Mouse (Mus musculus): ENCODE results near the gene Rbl1. TPM values are rescaled to one million over a fixed set of nuclear protein-coding genes. Genes with fewer than 3 reads are reported as not detected.

The Rbl1 gene
- total and polyA plus RNA-seq, 3 experiments = 0.84 to 2.1 (median 2.0) TPM

DNA sequence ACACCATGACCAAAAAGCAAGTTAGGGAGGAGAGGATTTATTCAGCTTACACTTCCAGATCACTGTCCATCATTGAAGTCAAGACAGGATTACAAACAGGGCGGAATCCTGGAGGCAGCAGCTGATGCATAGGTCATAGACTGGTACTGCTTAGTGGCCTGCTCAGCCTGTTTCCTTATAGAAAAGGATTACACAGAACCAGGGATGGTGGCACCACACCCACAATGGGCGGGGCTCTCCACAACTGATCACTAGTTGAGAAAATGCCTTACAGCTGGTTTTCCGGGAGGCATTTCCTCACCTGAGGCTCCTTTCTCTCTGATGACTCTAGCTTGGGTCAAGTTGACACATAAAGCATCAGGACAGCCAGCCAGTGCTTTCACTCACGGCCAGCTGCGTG lies 55.9 kb downstream of the Rbl1 start:
- H3K36me3 ChIP-seq (ENCODE audit: control insufficient read depth, insufficient read depth, low read length) = no peaks in the 10 kb centered on the region
- intact Hi-C loops (cut with DNase I) = no loop called here
- no peak overlapping the region for H3K27ac ChIP-seq
- WGBS = 93% methylated on average over 5 of the region's 5 CpGs
- H3K79me2 ChIP-seq (replicated peaks; ENCODE audit: control insufficient read depth, insufficient read depth, low read length) = no peaks in the 10 kb centered on the region
- no peaks in the 10 kb centered on the region for H3K27me3 ChIP-seq (ENCODE audit: control insufficient read depth, insufficient read depth, low read length)
- H3K4me3 ChIP-seq = no peak overlapping the region
- no peaks in the 10 kb centered on the region for H3K4me1 ChIP-seq (ENCODE audit: control insufficient read depth, insufficient read depth, low read length)
- no peak for DNase-seq
- H3K9ac ChIP-seq (ENCODE audit: low read depth, low read length) = no peak overlapping the region
- TF ChIP-seq EP300 (IDR thresholded peaks at IDR 0.05; ENCODE audit: insufficient read depth, low read depth, low read length) = no peak
- TF ChIP-seq POLR2A (IDR thresholded peaks at IDR 0.05; ENCODE audit: insufficient read depth, low read depth, low read length) = no peak
- TF ChIP-seq CTCF (IDR thresholded peaks at IDR 0.05) = no peak

DNA sequence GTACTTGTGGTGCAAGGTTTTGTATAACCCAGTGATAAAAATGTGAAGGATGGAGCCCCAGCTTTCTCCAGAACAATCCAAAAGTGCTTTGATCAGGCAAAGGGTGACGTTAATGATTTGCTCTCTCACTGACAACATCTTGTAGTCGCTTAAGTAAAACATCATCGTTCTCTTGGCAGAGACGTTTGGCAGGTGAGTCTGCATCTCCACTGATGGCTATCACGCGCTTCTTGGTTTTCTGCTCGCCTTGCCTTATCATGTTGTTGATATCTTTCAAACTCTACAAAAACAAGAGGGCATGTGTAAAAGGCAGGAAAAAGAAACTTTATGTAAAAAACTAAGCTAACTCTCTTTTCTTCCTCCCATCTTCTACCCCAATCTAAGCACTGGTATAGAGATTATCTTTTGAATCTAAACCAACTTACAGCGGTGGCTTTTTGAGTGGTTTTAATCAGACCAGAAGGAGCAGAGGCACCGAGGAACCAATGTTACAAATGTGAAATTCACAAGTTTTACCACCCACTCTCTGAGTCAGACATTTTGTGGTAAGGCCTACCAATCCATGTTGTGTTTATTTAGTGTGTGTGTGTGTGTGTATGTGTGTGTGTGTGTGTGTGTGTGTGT lies 56.8 kb downstream of the Rbl1 start:
- intact Hi-C loops (cut with DNase I) = no loop called here
- Histone ChIP-seq H3K9ac (ENCODE audit: low read depth, low read length) (no peak overlapping the region), H3K4me3 (no peak overlapping the region), H3K27me3 (ENCODE audit: control insufficient read depth, insufficient read depth, low read length) (no peaks in the 10 kb centered on the region), H3K79me2 (replicated peaks; ENCODE audit: control insufficient read depth, insufficient read depth, low read length) (no peaks in the 10 kb centered on the region), H3K4me1 (ENCODE audit: control insufficient read depth, insufficient read depth, low read length) (no peaks in the 10 kb centered on the region), H3K27ac (no peak overlapping the region), H3K36me3 (ENCODE audit: control insufficient read depth, insufficient read depth, low read length) (no peaks in the 10 kb centered on the region)
- TF ChIP-seq CTCF (IDR thresholded peaks at IDR 0.05) (no peak), POLR2A (IDR thresholded peaks at IDR 0.05; ENCODE audit: insufficient read depth, low read depth, low read length) (no peak), EP300 (IDR thresholded peaks at IDR 0.05; ENCODE audit: insufficient read depth, low read depth, low read length) (no peak)
- no peak for DNase-seq
- 87% methylated on average over 9 of the region's 9 CpGs for WGBS

DNA sequence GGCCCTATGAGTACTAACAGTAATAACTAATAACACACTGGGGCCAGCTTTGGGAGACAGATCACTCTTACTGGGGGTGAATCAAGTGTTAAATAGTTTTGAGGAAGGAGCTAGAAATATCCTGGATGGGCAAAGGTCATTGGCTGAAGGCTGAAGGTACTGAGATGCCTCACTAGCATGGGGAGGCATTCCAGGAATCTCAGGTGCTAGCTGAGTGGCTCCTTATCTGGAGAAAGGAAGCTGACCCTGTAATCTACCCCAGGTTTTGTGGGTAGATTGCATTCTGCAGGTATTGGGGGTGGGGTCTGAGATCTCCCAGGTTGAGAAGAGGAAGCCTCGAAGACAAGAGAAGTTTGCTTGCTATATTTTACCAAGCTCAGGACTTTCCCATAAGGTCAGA lies 59.2 kb downstream of the Rbl1 start:
- Histone ChIP-seq H3K79me2 (replicated peaks; ENCODE audit: control insufficient read depth, insufficient read depth, low read length) (no peaks in the 10 kb centered on the region), H3K36me3 (ENCODE audit: control insufficient read depth, insufficient read depth, low read length) (no peaks in the 10 kb centered on the region), H3K27ac (no peak overlapping the region), H3K27me3 (ENCODE audit: control insufficient read depth, insufficient read depth, low read length) (no peaks in the 10 kb centered on the region), H3K4me3 (no peak overlapping the region), H3K9ac (ENCODE audit: low read depth, low read length) (no peak overlapping the region), H3K4me1 (ENCODE audit: control insufficient read depth, insufficient read depth, low read length) (no peaks in the 10 kb centered on the region)
- intact Hi-C loops (cut with DNase I) = no loop called here
- WGBS = 74% methylated on average over 1 of the region's 1 CpGs
- no peak for TF ChIP-seq EP300 (IDR thresholded peaks at IDR 0.05; ENCODE audit: insufficient read depth, low read depth, low read length)
- TF ChIP-seq CTCF (IDR thresholded peaks at IDR 0.05) = no peak
- no peak for TF ChIP-seq POLR2A (IDR thresholded peaks at IDR 0.05; ENCODE audit: insufficient read depth, low read depth, low read length)
- DNase-seq = no peak

DNA sequence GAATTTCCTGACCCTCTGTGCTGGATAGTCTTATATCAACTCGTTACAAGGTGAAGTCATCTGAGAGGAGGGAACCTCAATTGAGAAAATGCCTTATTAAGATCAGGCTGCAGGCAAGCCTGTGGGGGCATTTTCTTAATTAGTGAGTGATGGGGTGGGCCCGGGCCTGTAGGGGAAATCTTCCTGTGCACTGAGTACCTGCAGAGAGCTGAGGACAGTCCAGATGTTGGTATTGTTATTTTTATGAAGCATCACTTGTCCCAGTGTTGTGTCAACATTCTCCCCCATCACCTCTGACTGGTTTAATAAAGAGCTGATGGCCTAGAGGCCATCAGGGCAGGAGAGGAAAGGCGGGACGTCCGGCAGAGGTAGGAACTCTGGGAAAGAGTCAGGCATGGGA lies 60.2 kb downstream of the Rbl1 start:
- no peak overlapping the region for H3K9ac ChIP-seq (ENCODE audit: low read depth, low read length)
- WGBS = 72% methylated on average over 5 of the region's 5 CpGs
- DNase-seq = no peak
- H3K27me3 ChIP-seq (ENCODE audit: control insufficient read depth, insufficient read depth, low read length) = no peaks in the 10 kb centered on the region
- intact Hi-C loops (cut with DNase I) = no loop called here
- H3K36me3 ChIP-seq (ENCODE audit: control insufficient read depth, insufficient read depth, low read length) = no peaks in the 10 kb centered on the region
- H3K4me1 ChIP-seq (ENCODE audit: control insufficient read depth, insufficient read depth, low read length) = no peaks in the 10 kb centered on the region
- no peak overlapping the region for H3K27ac ChIP-seq
- H3K4me3 ChIP-seq = no peak overlapping the region
- H3K79me2 ChIP-seq (replicated peaks; ENCODE audit: control insufficient read depth, insufficient read depth, low read length) = no peaks in the 10 kb centered on the region
- TF ChIP-seq EP300 (IDR thresholded peaks at IDR 0.05; ENCODE audit: insufficient read depth, low read depth, low read length) (no peak), CTCF (IDR thresholded peaks at IDR 0.05) (no peak), POLR2A (IDR thresholded peaks at IDR 0.05; ENCODE audit: insufficient read depth, low read depth, low read length) (no peak)

DNA sequence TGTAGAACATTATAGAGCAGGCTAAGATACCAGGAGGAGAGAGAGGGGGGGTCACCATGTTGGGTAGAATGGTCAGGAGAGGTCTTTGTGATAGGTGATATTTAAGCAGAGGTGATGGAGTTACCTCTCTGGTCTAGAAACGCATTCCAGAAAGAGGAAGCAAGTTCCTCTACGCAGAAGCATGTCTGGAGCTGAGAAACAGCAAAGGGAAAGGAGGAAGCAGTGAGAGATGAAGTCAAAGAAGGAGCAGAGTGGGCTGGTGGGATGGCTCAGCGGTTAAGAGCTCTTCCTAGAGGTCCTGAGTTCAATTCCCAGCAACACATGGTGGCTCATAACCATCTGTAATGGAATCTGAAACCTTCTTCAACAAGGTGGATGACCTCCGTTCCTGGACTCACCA lies 62.4 kb downstream of the Rbl1 start:
- intact Hi-C loops (cut with DNase I) = no loop called here
- no peaks in the 10 kb centered on the region for H3K27me3 ChIP-seq (ENCODE audit: control insufficient read depth, insufficient read depth, low read length)
- WGBS = 82% methylated on average over 4 of the region's 4 CpGs
- TF ChIP-seq EP300 (IDR thresholded peaks at IDR 0.05; ENCODE audit: insufficient read depth, low read depth, low read length) = no peak
- TF ChIP-seq POLR2A (IDR thresholded peaks at IDR 0.05; ENCODE audit: insufficient read depth, low read depth, low read length) = no peak
- TF ChIP-seq CTCF (IDR thresholded peaks at IDR 0.05) = no peak
- no peak for DNase-seq
- H3K36me3 ChIP-seq (ENCODE audit: control insufficient read depth, insufficient read depth, low read length) = no peaks in the 10 kb centered on the region
- no peaks in the 10 kb centered on the region for H3K79me2 ChIP-seq (replicated peaks; ENCODE audit: control insufficient read depth, insufficient read depth, low read length)
- no peak overlapping the region for H3K4me3 ChIP-seq
- no peak overlapping the region for H3K9ac ChIP-seq (ENCODE audit: low read depth, low read length)
- no peak overlapping the region for H3K27ac ChIP-seq
- no peaks in the 10 kb centered on the region for H3K4me1 ChIP-seq (ENCODE audit: control insufficient read depth, insufficient read depth, low read length)

DNA sequence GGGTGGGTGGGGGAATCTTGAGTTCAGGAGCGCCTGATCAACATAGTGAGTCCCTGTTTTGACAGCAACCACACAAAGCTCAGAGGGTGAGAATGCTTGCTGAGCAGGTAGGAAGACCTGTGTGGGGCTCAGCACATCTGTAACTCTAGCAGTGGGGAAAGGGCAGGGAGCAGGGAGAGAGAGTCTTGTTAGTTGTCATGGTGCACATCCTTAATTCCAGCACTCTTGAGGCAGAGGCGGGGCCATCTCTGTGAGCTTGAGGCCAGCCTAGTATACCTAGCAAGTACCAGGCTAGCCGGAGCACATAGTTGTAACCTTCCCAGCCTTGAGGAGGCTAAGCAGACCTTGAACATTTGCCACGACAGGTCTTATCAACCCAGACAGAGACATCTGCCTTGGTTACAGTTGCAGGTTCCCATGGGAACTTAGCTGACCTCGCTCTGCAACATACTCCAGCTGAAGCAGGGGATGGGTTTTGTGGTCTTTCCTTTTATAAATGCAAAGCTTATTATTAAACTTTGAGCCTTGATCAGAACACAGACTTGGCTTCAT lies 65.0 kb downstream of the Rbl1 start:
- WGBS = 79% methylated on average over 5 of the region's 5 CpGs

More for the DNA sequence above, 65.0 kb downstream of the Rbl1 start:
- H3K27me3 ChIP-seq (ENCODE audit: control insufficient read depth, insufficient read depth, low read length) = no peaks in the 10 kb centered on the region
- TF ChIP-seq CTCF (IDR thresholded peaks at IDR 0.05) = no peak
- H3K4me3 ChIP-seq = no peak overlapping the region
- H3K79me2 ChIP-seq (replicated peaks; ENCODE audit: control insufficient read depth, insufficient read depth, low read length) = no peaks in the 10 kb centered on the region
- H3K36me3 ChIP-seq (ENCODE audit: control insufficient read depth, insufficient read depth, low read length) = no peaks in the 10 kb centered on the region
- no peak overlapping the region for H3K27ac ChIP-seq
- intact Hi-C loops (cut with DNase I) = loop anchor here (5.0 kb wide), 1 partner anchor 63 kb away; the partner anchor contains the start of gene Rbl1
- no peak overlapping the region for H3K9ac ChIP-seq (ENCODE audit: low read depth, low read length)
- DNase-seq = no peak
- H3K4me1 ChIP-seq (ENCODE audit: control insufficient read depth, insufficient read depth, low read length) = no peaks in the 10 kb centered on the region; the same call in 1 of the 2 replicates
